ENCODE assay signal across 18 mouse cellular contexts in the genomic region with DNA sequence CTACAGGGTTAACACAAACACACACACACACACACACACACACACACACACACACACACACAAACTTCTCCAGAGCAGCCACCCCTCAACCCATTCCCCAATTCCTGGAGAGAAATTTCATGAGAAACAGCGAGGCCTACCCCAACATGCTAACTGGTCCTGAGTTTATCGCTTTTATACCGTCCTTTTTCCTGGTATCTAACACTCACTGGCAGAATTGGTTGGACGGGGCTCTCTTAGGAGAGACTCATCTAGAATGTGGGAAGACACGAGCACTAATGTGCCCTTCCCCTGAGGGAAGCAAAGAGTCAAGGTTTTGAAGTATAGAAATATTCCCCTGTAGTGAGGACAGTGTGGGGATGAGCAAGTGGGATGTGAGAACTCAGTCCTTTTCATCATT.
"Had no signal": no experiment of that assay in that cellular context is flagged by ENCODE, and none has a peak within 500 bp of the region (broad histone marks: within the 10 kb centered on the region; RNA-seq: fewer than 3 reads in every experiment).

No protein-coding gene starts in this region.

- DNase-seq: kidney, adult 2 months; kidney, postnatal 25 days; layer of hippocampus, adult 9-11 months; lung, adult 2 months; midbrain, embryonic 14.5 days; right cerebral cortex, postnatal 14 days; right cerebral cortex, postnatal 4 days; thymus, adult 2 months; thymus, postnatal 14 days; thymus, postnatal 4 days had no signal

- H3K27me3 ChIP-seq: limb, embryonic 13.5 days had no signal

- H3K4me2 ChIP-seq: limb, embryonic 13.5 days; midbrain, embryonic 11.5 days had no signal

- H3K4me3 ChIP-seq: layer of hippocampus, adult 2 months; limb, embryonic 10.5 days; limb, embryonic 13.5 days; megakaryocyte, embryonic 14.5 days had no signal

- H3K9me3 ChIP-seq: limb, embryonic 10.5 days; limb, embryonic 13.5 days; megakaryocyte, embryonic 14.5 days had no signal

- ATAC-seq: intestine, postnatal 0 days had no signal

- H3K9ac ChIP-seq: limb, embryonic 13.5 days had no signal

- H3K27ac ChIP-seq: kidney, postnatal 0 days; layer of hippocampus, adult 2 months; limb, embryonic 10.5 days; limb, embryonic 13.5 days; stomach, postnatal 0 days had no signal

- H3K36me3 ChIP-seq: limb, embryonic 10.5 days; limb, embryonic 13.5 days had no signal

- H3K4me1 ChIP-seq: limb, embryonic 10.5 days; limb, embryonic 13.5 days had no signal
